Mouse (Mus musculus) small intestine, adult 2 months (tissue): ENCODE results near the gene Lsamp. TPM values are rescaled to one million over a fixed set of nuclear protein-coding genes. Genes with fewer than 3 reads are reported as not detected.

Experiments
- H3K27ac ChIP-seq: fragments of 200-500 bp; 2 replicates; pipeline ENCODE4 v1.5.1; 2012; ENCODE audit warnings: low read depth, low read length, control low read depth, inconsistent platforms; ENCODE audit not compliant: insufficient read depth
- H3K27me3 ChIP-seq: fragments of 200-500 bp; 2 replicates; pipeline ENCODE4 v1.6.1; 2012; ENCODE audit warnings: mild to moderate bottlenecking, moderate library complexity, low read length, inconsistent platforms; ENCODE audit not compliant: control insufficient read depth, insufficient read depth
- H3K36me3 ChIP-seq: fragments of 200-500 bp; 2 replicates; pipeline ENCODE4 v1.6.1; 2012; ENCODE audit warnings: mild to moderate bottlenecking, low read length, control low read depth, inconsistent platforms; ENCODE audit not compliant: control insufficient read depth, insufficient read depth
- H3K4me1 ChIP-seq: fragments of 200-500 bp; 2 replicates; pipeline ENCODE4 v1.6.1; 2012; ENCODE audit warnings: low read length, inconsistent platforms, mixed read lengths; ENCODE audit not compliant: control insufficient read depth, insufficient read depth, insufficient read length
- H3K4me3 ChIP-seq: fragments of 200-500 bp; 2 replicates; pipeline ENCODE4 v1.5.1; 2012; ENCODE audit warnings: low read depth, mild to moderate bottlenecking, control low read depth, inconsistent platforms, low read length, moderate library complexity
- CTCF ChIP-seq: fragments of 200-500 bp; IDR thresholded peaks from 2 replicates; pipeline ENCODE4 v1.5.1; 2012; ENCODE audit warnings: low read depth, mild to moderate bottlenecking, control low read depth, inconsistent platforms, low read length, moderate library complexity, mixed read lengths; ENCODE audit not compliant: insufficient replicate concordance, insufficient read length; ENCODE audit errors: extremely low read depth
- POLR2A ChIP-seq: fragments of 200-500 bp; IDR thresholded peaks from 2 replicates; pipeline ENCODE4 v1.6.1; 2012; ENCODE audit warnings: low read depth, mild to moderate bottlenecking, control low read depth, inconsistent platforms, low read length, moderate library complexity
- WGBS: fragments of 180-500 bp; shearing (Covaris S2); methylation state at CpG from one replicate; pipeline ENCODE4 v1.1.7; 2018; 5-methylcytosine and 5-hydroxymethylcytosine counted together
- polyA plus RNA-seq: library from polyadenylated mRNA; depleted of rRNA; stranded (reverse); fragments of >200 nt; gene quantifications from 2 replicates; pipeline ENCODE4 v1.2.3, GENCODE M21; 2012

The Lsamp gene
- polyA plus RNA-seq, 1 experiment = 0.08 TPM

GRCm38 (mm10) chr16:41317992-41318391 is 1333.8 kb downstream of the Lsamp start:
- no peaks in the 10 kb centered on the region for H3K4me1 ChIP-seq
- no peak overlapping the region for H3K27ac ChIP-seq
- no peaks in the 10 kb centered on the region for H3K36me3 ChIP-seq
- WGBS = 70% methylated on average over 3 of the region's 3 CpGs
- TF ChIP-seq POLR2A = no peak
- no peak for TF ChIP-seq CTCF
- H3K4me3 ChIP-seq = no peak overlapping the region
- no peaks in the 10 kb centered on the region for H3K27me3 ChIP-seq

GRCm38 (mm10) chr16:41343431-41343830 is 1359.3 kb downstream of the Lsamp start:
- Histone ChIP-seq H3K27ac (no peak overlapping the region), H3K27me3 (no peaks in the 10 kb centered on the region), H3K4me3 (no peak overlapping the region), H3K36me3 (no peaks in the 10 kb centered on the region), H3K4me1 (no peaks in the 10 kb centered on the region)
- 51% methylated on average over 1 of the region's 1 CpGs for WGBS
- TF ChIP-seq CTCF (no peak), POLR2A (no peak)

GRCm38 (mm10) chr16:41365138-41365537 is 1381.0 kb downstream of the Lsamp start:
- no peak for TF ChIP-seq POLR2A
- no peak for TF ChIP-seq CTCF
- H3K4me3 ChIP-seq = no peak overlapping the region
- WGBS = 75% methylated on average over 2 of the region's 2 CpGs
- no peak overlapping the region for H3K27ac ChIP-seq
- H3K4me1 ChIP-seq = no peaks in the 10 kb centered on the region
- H3K36me3 ChIP-seq = no peaks in the 10 kb centered on the region
- no peaks in the 10 kb centered on the region for H3K27me3 ChIP-seq

GRCm38 (mm10) chr16:41383702-41384101 is 1399.5 kb downstream of the Lsamp start:
- Histone ChIP-seq H3K4me1 (no peaks in the 10 kb centered on the region), H3K4me3 (no peak overlapping the region), H3K27me3 (no peaks in the 10 kb centered on the region), H3K27ac (no peak overlapping the region), H3K36me3 (no peaks in the 10 kb centered on the region)
- TF ChIP-seq POLR2A (no peak), CTCF (no peak)
- WGBS = 15% methylated on average over 3 of the region's 3 CpGs

- H3K27ac ChIP-seq = no peak overlapping the region
- TF ChIP-seq CTCF (no peak), POLR2A (no peak)
- no peaks in the 10 kb centered on the region for H3K4me1 ChIP-seq
- H3K36me3 ChIP-seq = no peaks in the 10 kb centered on the region
- H3K27me3 ChIP-seq = no peaks in the 10 kb centered on the region
- 46% methylated on average over 1 of the region's 1 CpGs for WGBS
- no peak overlapping the region for H3K4me3 ChIP-seq
Observed at GRCm38 (mm10) chr16:41384288-41384687, 1400.1 kb downstream of the Lsamp start.

GRCm38 (mm10) chr16:41408850-41409249 is 1424.7 kb downstream of the Lsamp start:
- Histone ChIP-seq H3K27ac (no peak overlapping the region), H3K27me3 (no peaks in the 10 kb centered on the region), H3K4me1 (no peaks in the 10 kb centered on the region), H3K4me3 (no peak overlapping the region), H3K36me3 (no peaks in the 10 kb centered on the region)
- no peak for TF ChIP-seq CTCF
- no peak for TF ChIP-seq POLR2A
- 60% methylated on average over 7 of the region's 7 CpGs for WGBS

GRCm38 (mm10) chr16:41410671-41411070 is 1426.5 kb downstream of the Lsamp start:
- H3K4me3 ChIP-seq = no peak overlapping the region
- WGBS = 75% methylated on average over 3 of the region's 3 CpGs
- TF ChIP-seq POLR2A (no peak), CTCF (no peak)

GRCm38 (mm10) chr16:41417363-41417762 is 1433.2 kb downstream of the Lsamp start:
- Histone ChIP-seq H3K36me3 (no peaks in the 10 kb centered on the region), H3K27me3 (no peaks in the 10 kb centered on the region), H3K4me1 (no peaks in the 10 kb centered on the region), H3K4me3 (no peak overlapping the region), H3K27ac (no peak overlapping the region)
- TF ChIP-seq POLR2A = no peak
- TF ChIP-seq CTCF = no peak
- 80% methylated on average over 5 of the region's 5 CpGs for WGBS

More at GRCm38 (mm10) chr16:41410671-41411070, 1426.5 kb downstream of the Lsamp start:
- no peaks in the 10 kb centered on the region for H3K27me3 ChIP-seq
- no peaks in the 10 kb centered on the region for H3K36me3 ChIP-seq
- no peaks in the 10 kb centered on the region for H3K4me1 ChIP-seq
- H3K27ac ChIP-seq = no peak overlapping the region
